Mouse (Mus musculus) gastrocnemius, adult 18-20 months (tissue): ENCODE measurements around the gene Rhot2. TPM values are rescaled to one million over a fixed set of nuclear protein-coding genes. Genes with fewer than 3 reads are reported as not detected.

Experiments
- DNase-seq: peaks from one replicate; pipeline ENCODE4 v3.0.0; 2021; ENCODE audit warnings: low spot score
- total RNA-seq, 2 experiments: library from RNA; stranded (reverse); gene quantifications; 2 replicates each; pipeline ENCODE4 v1.2.3; 2021

The Rhot2 gene
- total RNA-seq, 2 experiments from 2014 or later, result 72.4 to 72.9 TPM

DNA sequence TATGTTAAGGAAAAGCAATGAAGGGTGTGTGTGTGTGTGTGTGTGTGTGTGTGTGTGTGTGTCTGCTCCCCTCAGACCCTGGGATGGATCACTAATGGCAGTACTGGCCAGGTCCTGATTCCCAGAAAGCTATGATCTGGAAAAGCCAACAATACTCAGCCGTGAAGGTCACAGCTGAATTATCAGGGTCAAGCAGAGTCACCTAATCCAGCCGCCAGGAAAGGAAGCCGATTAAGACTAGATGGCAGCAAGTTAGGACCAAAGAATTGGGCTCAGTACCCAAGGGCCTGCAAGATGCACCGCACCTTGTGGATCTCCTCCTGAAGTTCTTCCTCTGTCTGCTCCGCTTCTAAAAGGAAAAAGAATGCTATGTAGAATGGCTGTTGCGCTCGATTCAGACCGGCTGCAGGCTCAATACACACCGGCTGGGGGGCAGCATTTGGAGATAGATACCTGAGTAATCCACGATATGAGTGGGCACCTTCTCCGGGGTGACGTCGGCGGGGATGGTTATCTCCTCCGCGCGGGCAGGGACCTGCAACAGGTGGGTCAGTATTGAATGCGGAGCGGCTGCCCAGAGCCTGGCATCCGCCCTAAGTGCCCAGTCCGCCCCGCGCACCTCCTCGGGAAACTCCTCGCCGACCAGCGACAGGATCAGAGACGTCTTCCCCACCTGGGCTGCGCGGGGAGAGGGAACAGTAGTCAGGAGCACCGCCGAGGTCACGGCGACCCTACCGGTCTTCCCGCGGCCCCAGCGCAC is 835 bp downstream of the Rhot2 start:
- no peak for DNase-seq

DNA sequence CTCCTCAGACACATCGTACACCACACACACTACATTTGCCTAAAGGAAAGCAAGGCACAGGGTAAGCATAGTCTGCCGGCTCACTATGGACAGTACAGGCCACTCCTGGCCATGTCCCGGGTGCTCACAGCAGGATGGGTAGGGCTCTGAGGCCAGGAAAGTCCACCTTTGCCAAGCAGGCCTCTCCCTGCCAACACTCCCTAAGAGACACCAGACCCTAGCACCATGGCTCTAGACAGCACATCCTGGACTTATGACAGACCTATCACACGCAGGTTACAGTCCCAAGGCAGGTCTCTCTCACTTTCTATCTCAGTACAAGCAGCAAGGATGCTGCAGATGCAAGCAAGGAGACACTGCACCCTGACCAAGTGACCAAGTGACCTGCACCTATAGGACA is 1.5 kb downstream of the Rhot2 start:
- DNase-seq, result no peak

DNA sequence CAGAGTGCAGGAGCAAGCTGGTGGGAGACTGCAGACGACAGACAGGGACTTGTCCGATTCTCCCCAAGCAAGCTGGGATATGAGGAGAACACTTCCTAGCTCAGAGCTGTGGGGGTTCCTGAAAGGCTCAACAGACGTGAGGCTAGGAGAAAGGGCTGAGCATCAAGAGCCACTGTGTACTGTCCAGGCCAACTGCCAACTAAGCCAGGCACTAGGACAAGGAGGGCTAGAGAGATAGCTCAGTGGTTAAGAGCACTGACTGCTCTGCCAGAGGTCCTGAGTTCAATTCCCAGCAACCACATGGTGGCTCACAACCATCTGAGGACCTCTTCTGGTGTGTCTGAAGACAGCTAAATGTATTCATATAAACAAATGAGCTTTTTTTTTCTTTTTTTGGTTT is 2.1 kb downstream of the Rhot2 start:
- no peak for DNase-seq

DNA sequence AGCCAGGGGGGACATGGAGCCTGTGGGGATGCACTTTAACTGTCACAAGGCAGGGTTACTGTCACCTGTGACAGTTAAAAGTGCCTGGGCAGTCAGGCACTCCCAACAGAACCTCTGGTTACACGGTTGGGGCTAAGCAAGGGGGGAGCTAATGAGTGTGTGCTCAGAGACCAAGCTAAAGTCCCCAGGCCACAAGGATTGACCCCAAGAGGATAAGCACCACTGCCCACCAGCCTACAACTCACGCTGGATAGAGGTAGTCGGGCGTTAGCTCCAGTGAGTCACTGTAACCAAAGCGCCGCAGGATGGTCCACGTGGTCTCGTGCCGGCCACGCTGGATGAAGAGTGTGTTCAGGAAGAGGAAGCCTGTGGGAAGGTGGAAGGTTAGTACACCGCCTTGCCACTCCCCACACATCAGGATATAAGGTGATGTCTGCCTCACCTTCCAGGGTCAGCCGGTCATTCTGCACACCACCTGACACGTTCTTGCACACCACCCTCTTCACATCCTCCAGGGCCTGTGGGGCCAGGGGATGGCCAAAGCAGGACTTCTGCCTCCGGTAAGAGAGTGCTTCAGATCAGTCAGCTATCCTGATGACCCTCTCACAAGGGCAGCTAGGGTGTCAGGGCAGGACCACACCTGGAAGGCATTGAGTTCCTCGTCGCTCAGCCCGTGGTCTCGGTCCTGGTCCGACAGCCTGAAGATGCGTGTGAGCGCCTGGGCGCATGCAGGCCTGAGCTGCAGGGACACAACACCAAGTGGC is 3.4 kb downstream of the Rhot2 start, which contains the start of gene Gm20683:
Gm20683 (minus strand) TSS at position 647 of the 764 bp plus-strand sequence.
- DNase-seq, result no peak

DNA sequence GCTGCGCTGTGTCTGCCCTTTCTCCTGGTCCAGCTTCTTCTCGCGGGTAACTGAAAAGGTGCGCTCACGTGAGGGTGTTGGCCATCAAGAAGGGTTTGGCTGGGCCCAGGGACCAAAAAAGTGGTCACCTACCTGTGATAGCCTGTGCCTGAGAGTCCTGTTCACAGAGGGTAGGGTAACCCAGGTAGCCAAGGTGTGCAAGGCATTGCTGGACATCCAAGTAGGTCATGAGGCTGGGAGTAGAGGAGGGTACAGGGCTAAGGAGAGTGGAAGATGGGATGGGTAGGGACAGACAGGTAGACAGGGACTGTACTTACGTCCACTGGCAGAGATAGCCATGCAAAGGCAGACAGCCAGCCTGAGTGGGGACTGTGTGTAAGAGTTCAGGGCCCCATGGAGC is 4.1 kb downstream of the Rhot2 start:
- no peak for DNase-seq

DNA sequence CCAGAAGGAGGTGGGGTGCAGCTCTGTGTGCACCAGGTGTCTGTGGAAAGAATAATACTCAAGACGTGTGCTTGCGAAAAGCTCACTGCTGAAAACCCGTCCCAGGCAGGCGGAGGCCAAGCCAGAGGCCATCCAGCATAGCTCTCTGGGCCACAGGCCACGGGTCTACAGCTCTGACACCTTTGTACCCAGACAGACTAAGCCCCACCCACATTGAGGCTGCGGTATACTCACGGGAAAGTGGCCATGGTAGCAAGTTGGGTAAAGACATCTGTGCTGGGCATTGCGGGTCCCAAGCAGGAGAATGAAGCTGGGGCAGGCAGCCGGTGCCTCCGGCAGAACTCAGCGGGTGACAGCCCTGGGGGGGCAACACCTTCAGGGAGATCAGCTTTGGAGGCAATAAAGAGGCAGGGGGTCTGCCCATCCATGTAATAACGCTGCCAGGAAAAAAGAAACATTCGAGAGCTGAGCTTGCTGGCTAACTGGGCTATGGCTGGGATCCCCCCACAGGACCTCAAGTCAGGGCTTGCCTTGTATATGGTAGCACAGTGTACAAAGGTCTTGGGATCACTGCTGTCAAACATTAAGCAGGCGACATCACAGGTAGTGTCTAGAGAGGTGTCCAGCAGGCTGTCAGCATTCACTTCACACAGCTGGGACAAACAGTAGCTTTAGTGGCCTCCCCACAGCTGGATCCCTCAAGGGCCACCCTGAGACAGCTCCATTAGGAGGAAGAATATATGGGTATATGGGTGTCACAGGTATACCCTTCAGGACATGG is 5.0 kb downstream of the Rhot2 start:
- no peak for DNase-seq

DNA sequence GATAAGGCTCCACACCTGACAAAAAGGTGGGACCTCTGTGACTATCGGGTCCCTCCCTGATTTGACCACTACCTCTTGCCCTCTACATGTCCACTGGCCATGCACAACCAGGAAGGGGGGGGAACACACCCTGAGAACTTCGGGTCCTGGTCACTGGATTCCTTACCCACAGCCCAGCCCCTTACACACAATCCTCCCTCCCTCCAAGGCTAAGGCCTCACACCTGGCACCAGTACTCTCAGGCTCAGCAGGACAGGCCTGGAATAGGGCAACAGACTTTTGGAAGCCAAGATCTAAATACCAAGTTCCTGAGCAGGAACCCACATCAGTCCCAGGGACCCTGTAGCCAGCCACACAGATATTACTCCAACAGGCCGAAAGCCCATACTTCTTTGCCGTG is 5.7 kb downstream of the Rhot2 start:
- no peak for DNase-seq

DNA sequence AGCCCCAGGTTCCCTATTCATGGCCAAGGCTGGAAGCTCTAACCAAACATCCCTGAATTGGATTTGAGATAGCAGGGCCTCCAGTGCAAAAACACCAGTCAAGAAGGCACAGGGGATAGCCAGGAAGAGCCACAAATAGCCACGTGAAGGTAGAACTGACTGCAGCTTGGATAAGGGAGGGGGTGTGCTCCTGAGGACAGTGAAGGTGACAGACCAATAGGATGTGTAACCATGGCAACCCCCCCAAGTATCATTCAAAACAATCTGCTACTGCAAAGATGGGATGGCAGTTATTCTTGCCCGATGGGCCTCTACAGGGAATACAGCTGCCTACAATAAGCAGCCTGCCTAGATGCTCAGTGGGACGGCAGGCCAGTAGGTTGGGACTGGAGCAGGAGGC is 7.1 kb downstream of the Rhot2 start:
- DNase-seq, result no peak

DNA sequence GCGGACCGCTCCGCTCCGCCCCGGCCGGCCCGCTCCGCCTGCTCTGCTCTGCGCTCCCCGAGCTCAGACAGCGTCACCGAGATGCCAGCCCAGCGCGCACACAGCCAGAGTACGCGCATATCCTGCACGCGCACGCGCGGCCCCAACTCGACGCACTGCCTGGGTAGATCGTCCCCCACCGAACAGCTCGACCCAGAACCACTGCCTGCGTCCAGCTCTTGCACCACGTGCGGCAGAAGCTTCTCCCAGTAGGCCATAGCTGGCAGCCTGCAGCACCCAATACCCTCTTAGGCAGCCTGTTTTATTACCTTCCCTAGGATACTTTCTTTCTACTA is 7.6 kb downstream of the Rhot2 start, which contains the start of gene Rhbdl1:
Rhbdl1 (minus strand) TSS at position 220 of the 335 bp plus-strand sequence.
- peak; percentile 85 for DNase-seq

DNA sequence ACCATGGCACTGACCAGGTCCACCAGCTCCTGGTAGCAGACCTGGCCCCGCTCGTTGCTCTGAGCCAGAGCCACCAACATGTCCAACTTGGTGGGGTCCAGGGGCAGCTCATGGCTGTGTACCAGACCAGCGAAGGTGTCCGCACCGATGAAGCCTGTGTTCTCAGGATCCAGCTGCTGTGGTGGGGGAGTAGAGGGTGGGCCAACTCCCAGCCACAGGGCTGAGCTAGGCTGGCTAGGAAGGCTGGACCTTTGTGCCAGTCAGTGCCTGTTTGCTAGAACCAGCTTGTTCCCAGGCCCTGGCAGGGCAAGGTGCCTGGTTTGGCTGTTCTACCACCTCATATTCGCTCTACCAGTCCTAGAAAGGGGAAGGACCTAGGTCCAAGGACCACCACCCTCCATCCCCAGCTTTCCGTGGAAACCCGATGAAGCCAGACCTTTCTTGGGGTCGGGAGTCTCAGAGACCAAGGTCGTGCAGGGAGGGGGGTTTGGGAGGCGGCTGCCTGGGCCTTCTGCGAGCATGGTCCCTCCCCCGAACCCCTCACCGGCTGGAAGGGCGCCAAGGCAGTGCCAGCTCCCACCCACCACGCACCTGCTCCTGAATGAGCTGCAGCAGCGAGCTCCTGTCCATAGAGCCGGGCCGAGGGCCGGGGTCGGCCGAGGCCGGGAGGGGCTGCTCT is 8.1 kb downstream of the Rhot2 start:
- DNase-seq, result peak; percentile 42

DNA sequence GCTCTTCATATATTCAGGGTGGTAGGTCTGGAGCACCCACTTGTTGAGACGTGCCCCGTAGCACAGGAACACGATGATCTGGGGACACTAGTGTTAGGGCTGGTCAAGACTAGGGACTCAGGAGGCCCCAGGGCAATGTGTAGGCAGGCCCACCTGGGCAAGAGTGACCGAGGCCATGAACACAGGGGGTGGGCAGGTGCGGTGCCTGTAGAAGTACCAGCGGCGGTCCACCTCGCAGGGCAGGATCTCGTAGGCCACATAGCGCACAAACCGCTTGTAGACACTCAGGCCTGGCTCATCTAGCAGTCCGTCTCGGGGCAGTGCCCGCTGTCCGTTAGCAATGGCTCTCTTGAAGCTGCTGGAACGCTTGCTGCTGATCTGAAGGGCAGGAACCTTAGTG is 8.8 kb downstream of the Rhot2 start:
- DNase-seq, result no peak

DNA sequence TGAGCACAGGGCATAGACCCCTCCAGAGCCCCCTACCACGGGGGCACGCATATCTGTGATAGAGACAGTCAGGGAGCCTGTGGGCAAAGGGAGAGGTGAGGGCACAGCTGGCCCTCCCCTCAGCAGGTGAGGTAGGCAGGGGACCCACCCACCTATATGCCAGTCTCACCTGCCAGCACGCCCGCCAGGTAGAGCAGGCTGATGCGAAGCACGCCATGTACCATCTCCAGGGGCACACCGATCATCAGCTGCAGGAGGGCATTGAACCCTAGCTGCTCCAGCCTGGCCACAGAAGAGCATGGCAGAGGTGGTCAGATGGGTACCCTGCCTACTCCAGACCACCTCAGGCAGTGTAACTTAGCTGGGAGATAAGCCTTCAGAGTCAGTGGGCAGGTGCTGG is 9.3 kb downstream of the Rhot2 start:
- no peak for DNase-seq

DNA sequence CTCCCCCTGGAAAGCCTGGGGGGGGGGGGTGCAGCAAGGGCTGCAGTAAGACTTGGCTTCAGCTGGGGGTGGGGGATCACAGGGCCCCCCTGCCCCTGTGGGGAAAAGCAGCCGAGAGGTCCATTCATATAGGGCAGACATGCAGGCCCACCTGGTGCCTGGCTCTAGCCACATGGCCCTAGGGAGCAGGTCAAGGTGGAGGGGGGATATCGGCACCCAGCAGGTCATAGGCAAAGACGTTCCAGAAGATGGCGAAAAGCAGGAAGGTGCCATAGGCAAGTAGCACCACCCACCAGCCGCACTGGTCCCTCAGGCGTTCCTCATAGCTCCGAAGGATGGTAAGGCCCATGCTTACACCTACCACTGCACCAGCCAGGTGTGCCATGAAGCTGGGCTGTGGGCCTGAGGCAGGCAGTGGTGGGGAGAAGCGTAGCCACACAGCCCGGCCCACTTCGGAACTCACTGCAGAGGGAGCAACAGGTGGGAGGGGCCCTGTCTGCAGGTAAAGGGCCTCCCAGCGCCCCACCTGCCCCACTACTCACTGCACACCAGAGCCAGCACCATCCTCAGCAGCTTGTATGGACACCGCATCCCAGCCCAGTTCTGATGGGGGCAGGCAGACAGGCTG is 9.9 kb downstream of the Rhot2 start:
- DNase-seq, result no peak

DNA sequence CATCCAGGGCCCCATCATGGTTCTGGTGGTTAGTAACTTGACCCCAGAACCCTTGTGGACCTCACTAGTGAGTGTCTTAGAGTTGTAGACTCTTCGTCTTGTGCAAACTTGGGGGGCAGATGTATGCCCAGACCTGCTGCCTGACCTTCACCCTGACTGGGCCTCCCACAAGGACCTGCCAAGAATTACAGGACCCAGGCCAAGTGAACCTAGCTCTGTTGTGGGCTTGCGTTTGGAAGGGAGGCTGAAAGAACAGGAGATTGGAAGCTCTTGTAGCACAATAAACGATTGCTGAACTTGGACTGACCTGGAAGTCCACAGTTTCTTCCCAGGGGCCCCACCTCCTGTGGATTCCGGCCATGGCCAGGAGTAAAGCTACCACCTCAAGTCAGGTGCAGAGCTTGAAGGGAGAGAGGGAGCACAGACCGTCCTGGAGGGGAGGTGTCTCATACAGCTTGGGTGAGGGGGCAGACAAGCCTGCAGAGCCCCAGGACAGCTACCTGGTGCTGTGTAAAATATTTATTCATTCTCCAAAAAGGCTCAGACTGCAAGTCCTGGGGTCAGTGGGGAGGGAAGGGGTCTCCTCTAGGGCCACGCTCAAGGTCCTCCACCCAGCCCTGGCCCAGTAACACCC is 10.6 kb downstream of the Rhot2 start:
- DNase-seq, result no peak

DNA sequence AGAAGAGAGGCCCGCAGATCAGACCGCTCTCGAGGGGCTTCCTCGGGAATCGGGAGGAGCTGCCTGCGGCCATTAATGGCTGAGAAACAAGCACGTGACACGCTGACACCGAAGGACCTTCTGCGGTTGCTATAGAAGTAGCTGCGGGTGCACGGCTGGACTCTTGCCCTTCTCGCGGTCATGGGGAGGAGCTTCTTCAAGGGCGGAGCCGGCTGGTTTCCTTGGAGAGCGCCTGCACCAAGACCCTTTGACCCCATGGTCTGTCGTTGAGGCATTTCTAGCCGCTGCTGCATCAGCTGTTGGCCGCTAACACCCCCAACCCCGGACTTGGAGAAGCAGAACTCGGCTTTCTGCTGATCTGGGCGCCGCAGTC is 11.4 kb downstream of the Rhot2 start, which contains the start of gene Stub1:
Stub1 (minus strand) TSS at position 114 of the 373 bp plus-strand sequence.
- DNase-seq, result peak; percentile 96

DNA sequence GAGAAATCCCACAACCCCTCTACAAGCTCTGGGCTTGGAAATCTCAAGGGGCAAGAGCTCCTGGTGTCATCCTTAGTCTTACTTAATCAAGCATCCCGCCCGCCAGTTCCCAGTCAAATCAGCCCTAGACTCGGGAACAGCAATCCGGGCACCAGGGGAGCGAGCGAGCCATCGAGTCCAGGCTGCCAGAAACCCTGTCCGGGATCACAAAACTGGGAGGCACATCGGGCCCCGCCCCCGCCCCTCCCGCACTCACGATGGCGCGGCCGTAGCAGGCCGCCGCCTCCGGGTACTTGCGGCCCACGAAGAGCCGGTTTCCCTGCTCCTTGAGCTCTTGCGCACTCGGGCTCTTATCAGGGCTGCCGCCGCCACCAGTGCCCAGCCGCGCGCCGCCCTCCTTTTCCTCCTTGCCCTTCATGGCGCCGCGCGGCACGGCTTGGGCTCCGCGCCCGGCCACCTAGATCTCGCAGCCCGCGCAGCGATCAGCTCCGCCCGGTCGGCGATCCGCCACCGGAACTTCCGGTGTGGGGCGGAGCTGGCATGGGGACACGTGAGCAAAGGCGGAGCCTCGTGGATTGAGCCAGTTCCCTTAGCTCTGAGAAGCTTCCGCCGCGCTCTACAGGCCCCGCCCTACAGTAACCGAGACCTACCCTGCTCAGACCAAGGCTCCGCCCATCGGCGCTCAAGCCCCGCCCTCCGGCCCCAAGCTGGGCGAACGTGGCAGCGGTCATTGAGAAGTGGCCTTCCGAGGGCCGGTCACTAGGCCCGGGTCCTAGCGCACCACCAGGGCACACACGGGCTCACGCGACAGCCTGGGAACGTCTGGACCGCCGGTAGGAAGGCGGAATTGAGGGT is 12.0 kb downstream of the Rhot2 start:
- peak; percentile 100 for DNase-seq

DNA sequence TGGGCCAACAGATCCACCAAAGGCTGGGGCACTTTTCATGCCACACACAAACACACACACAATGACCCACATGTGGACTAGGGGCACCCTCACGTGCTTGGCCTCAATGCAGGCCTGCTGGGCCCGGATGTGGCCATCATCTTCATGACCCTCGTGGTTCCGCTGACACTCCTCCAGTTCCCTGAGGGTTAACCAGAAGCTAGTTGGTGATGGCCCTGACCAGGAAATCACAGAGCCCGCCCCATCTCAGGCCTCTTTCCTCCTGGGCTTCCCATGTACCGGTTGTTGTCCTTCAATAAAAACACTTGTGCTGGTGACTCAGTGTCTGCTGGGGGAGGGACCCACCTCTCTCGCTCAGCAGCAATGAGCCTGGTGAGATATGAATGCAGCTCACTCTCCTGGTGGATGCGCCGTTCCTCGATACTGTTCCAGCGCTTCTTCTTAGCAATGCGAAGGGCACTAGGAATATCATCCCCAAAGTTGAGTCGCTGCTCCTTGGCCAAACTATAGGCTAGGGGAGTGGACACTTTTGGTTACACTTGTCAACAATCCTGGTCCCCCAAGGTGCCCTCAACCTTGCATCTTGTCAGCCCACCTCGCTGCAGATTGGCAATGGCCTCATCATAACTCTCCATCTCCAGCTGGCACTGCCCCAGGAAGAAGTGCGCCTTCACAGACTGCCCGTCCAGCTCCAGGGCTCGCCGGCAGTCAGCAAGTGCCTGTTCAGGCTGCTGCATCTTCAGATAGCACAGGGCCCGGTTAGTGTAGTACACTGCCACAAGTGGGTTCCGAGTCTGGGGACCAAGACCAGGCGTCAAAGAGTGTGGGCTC is 13.0 kb downstream of the Rhot2 start:
- DNase-seq, result no peak

DNA sequence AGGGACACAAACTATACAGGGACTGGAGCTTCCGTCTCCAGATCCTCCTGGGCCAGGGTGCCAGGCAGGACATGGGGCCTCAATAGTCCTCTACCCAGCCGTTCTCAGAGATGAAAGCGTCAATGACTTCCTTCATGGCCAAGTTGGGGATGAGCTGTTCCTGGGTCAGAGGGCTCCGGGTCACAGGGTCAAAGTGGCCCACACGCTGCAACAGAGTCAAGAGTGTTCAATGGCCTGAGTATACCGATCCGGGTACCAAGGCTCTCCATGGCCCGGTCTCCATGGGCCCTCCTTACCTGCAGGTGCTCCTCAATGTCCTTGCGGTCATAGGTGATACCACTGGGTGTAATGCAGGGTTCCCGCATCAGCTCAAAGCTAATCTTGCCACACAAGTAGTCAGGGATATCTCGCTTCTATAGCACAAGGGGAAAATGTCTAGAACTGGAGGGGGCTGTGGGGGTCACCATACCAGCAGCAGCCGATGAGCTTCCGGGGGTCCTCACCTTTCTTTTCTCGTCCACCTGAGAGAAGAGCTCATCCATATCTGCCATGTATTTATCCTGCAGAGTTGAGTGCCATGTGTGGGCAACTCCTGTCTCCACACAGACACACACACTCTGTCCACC is 13.7 kb downstream of the Rhot2 start:
- no peak for DNase-seq
